Mouse (Mus musculus) lung, postnatal 14 days (tissue): ENCODE data around the gene Pdlim7.
A peak's percentile ranks its signal among the peaks of the same experiment; 100 is the strongest.

Source experiments
- DNase-seq: peaks from one replicate; pipeline ENCODE4 v3.0.0; 2021

Pdlim7 gene

GRCm38 (mm10) chr13:55513111-55513748, at the start of gene Pdlim7:
TSS of gene Pdlim7 (minus strand) at chr13:55513676.
- DNase-seq: peak; percentile 90

DNA sequence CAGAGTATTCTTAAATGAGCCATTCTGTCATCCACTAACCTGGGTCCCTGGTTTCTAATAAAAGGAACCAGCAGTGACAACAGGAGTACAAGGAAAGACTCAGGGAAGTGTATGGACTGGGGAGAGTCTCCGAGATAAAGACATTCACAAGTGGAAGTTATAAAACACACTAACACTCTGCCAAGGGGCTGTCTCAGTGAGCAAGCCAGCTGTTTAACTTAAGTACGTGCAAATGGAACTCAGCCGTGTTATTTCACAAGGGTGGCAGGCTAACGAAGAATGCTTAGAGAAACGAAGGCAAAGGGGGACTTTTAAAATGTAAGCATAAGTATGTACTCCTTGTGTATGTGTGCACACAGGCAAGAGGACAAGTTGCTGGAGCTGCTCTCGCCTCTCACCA, 44.0 kb upstream of the Pdlim7 start:
- peak; percentile 33 for DNase-seq

DNA sequence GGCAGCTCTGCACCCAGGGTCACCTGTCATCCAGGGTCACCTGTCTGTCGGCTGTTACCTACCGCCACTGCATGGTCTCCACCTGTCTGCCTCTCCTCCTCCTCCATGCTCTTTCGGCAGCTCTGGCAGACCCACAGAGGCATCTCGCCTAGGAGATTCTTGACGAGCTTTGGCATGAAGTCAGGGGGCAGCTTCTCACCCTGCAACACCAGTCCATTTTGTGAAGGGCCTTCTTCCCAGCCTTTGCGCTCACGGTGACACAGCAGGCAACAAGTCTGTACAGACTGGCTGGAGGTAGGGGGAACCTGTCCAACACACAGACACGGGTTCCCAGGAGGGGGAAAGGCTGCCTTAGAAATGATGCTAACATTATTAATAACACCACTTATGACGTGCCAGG, 42.4 kb upstream of the Pdlim7 start:
- DNase-seq: no peak

DNA sequence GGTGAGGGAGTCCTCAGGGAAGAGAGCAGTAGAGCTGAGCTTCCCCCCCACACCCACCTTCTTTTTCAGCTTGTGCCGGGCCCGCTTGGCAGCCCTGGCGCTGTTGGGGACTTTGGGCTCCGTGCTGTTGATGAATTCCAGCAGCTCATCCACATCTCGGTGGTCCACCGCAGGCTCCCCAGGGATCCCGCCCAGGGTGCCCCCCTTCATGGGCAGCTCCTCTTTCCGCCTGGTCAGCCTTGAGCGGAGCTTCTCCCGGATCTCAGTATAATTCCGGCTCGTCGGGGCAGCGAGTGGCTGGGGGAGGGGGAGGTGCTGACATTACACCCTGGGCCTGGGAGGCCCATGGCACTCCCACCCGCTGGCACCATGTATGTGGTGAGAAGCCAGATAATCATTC, 35.6 kb upstream of the Pdlim7 start:
- no peak for DNase-seq

GRCm38 (mm10) chr13:55548426-55548825, 35.0 kb upstream of the Pdlim7 start:
- DNase-seq: no peak

DNA sequence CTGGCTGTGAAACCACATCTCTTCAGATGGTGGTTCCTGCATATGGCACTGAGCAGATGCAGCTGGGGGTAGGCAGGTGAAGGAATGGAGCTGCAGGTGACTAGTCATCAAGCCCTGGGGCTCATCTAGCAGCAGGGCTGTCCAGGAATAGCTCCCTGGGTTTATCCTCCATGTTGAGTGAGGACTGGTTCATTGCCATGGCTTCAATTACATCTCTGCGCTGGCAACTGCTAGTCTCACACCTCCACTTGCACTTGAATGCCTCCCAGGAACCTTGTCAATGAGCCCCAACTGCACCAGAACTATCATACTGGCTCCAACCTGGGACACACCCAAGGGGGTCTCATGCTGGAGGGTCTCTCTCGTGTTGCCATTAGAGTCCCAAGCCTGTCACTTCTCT, 34.4 kb upstream of the Pdlim7 start:
- DNase-seq: no peak

DNA sequence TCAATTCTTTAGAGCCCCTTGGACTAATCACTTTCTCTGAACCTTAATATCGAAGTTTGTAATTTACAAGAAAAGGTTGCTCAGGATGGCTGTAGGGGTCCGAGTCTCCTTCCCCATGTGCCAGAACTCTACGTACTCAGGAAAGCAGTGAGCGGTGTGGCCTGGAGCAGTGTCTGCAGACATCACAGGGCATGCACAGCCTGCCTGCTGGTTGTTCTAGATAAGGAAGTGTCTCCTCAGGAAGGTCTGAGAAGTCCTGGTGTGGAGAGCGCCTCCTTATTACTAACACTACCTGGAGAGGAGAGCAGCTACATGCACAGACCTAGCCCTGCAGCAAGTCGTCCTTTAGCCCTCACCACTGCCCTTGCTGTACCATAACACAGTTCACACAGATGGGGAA, 31.3 kb upstream of the Pdlim7 start:
- no peak for DNase-seq

DNA sequence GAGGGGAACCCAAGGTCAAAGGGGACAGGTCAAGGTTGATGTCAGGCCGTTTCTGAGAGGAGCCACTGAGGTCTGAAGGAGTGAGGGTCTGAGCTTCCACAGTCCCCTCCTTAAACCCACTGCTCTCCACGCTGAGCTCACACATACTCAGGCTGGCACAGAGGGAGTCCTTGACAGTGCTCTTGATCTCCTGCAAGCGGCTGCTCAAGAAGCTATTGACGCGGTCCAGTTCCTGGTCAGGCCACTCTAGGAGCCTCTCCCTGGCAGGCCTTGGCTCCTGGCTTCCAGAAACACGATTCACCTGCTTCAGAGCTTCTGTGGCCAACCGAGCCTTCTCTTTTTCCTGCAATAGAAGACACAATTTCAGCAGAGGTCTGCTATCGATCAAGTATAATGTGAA, 30.0 kb upstream of the Pdlim7 start:
- DNase-seq: peak; percentile 44

- peak; percentile 48 for DNase-seq
Observed at GRCm38 (mm10) chr13:55542891-55543290, 29.4 kb upstream of the Pdlim7 start.

GRCm38 (mm10) chr13:55540933-55541332, 27.5 kb upstream of the Pdlim7 start:
- peak; percentile 36 for DNase-seq

GRCm38 (mm10) chr13:55536194-55537175, 23.0 kb upstream of the Pdlim7 start, which contains the start of gene Ddx41:
TSS of gene Ddx41 (minus strand) at chr13:55536658.
- DNase-seq: peak; percentile 98

DNA sequence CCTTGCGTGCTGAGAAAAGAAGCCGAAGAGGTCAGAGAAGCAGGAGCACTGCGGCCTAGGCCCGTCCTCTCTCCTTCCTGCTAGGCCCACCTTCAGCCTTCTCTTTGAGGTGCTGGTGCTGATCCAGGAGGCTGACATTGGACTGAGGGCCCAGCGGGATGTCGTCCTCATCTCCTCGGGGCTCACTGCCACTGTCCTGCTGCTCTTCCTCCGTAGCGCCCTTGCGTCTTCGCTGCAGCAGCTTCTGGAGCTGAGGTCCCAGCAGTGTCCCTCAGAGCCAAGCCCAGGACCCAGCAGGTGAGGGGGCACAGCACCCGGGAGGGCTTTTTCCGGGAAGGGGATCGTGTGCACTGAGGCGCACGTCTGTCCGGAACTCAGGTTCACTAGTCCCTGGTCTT, 22.3 kb upstream of the Pdlim7 start:
- DNase-seq: no peak

DNA sequence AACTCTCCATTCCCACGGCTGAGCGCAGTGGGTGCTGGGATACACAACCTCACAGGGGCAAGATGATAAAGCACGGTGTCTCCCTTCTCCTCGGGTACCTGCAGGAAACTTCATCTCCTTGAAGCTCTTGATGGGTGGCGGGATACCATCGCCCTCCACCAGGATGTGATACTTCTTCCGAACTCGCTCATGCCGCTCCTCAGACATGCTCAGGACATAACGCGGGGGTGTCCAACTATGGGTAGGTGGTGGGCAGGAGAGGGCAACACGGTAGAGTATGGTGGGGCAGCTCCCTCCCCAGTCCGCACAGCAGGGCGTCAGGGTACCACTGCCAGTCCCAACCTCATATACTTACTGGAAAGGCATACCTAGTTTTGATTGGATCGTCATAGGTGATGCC, 21.7 kb upstream of the Pdlim7 start:
- no peak for DNase-seq

DNA sequence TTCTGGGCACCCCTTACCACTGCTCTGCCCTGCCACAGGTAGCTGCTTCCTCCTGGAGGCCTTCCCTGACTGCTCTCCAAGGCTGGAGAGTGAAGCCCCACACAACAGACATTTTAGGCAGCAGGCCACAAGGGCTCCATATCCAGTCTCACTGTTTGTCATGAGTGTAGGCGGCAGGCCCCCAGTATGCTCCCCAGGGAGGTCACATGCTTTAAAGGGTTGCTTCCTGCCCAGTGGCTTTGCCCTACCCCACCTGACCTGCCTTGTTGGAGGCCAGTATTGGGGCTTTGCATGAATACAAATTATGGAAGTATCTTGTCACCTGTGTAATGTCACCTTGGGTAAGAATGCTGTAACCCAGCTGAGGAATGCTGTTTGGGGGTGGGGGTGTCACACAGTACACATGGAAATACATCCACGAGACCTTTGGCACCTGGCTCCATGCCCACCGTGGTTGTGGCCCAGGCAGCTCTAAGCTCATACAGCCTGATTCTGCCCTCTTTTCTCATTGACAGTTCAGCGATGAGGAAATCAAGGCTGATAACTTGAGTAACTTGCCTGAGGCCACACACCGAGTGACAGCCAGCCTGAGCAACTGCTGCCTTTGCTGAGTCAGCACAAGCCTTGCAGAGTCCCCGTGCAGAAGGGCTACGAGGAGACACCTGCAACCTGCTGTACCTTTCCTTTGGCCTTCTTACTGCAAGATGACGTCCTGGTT, 15.9 kb upstream of the Pdlim7 start, which contains the start of gene Dok3:
TSS of gene Dok3 (minus strand) at position 99 of the 718 bp plus-strand sequence.
- no peak for DNase-seq

DNA sequence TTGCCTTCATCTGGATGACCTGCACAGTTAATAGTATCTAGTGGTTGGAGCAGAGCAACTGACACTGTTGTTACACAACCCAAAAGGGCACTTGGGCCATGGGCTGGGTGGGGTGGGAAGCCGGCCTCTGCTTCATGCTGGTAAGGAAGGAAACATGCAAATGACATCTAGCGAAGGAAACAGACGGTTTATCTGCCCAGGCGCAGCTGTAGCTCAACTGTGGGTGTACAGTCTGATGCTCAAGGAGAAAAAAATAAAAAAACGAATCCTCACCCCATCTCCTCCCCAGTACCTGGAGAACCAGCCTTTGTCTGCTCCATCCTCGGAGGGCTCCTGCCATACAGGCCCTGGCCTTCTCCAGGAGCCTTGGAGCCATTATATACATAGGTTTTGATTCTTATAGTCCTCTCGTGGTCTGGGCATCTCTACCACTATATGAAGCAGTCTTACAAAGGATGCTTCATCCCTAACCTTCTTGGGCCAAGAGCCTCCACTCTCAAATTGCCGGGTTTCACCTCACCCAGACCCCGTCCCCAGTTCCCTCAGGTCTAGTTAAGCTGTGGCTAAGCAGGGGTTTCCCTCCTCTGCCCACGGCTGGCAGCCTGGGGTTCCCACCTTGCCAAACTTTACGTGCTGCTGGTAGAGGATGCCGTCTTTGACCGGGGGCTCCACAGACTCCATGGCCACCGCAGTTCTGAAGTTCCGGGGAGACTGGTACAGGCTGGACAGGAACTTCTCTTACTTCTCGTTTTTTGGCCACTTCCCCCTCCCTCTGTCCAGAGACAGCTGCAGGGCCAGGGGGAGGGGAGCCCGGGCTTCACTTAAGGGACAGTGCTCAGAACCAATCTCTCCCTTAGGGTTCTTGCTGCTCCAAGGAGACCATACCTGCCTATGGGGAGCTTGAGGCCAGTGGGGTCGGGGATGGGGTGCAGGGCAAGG, 14.6 kb upstream of the Pdlim7 start:
- no peak for DNase-seq

DNA sequence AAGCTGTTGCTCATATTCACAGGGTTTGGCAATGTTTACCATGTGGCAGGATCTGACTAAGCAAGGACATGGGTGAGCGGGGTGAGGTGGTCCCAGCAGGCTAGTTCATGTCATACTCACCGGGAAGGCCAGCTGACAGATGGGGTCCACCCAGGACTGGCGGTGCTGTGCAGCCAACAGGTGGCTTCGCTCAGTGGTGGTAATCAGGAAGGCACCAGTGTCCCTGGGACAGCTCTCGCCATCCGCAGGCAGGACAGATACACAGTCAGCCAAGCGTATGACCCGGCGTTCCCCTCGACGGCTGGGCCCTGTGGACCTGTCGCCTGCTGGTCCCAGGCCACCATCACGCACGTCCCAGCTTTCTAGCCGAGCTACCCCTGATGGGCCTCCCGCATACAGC, 13.7 kb upstream of the Pdlim7 start:
- DNase-seq: no peak

GRCm38 (mm10) chr13:55525733-55526553, 12.5 kb upstream of the Pdlim7 start:
- no peak for DNase-seq

DNA sequence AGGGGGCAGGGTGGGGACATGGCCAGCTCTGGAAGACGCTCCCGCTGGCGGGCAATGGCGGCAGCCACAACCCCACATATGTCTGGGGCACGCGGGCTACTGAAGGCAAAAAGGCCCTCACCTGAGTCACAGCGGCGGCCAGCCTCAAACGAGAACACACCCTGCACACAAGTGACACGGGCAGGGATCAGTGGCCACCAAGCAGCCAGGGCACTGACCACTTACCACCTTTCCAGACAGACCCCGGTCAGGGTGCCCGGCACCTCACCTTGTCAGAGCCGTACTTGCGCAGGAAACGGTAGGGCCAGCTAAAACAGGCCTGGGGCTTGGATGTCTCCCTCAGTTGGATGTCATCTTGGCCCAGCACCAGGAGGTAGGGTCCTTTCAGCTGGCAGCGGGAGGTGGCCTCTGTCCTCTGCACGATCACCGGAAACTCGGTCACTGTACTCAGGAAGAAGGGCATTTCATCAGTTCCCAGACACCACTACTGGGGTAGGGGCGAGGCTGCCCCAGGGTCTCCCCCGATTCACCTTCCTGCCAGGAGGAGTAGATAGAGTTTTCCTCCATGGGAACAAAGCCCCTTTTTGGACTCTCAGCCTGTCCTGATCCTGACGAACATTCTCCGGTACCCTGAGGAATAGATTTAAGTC, 10.6 kb upstream of the Pdlim7 start:
- DNase-seq: no peak

- DNase-seq: no peak
Observed at GRCm38 (mm10) chr13:55523278-55523677, 9.8 kb upstream of the Pdlim7 start.

DNA sequence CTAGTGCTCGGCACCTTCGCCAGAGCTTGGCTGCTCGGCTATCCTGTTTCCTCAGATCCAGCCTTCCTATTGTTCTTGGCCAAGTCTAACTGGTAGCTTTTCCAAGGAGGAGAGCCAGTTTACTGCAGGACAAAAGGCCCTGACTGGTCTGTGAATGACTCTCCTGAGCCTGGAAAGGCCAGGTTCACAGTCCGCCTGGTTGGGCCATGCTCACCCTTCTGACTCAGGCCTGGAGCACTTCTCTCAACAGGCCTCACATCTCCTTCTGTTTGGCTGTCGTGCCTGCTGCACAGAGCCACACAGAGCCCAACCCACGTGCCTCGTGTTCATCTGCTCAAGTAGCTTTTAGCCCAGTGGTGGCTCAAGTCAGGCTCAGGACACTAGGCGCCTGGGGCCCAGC, 9.3 kb upstream of the Pdlim7 start:
- DNase-seq: no peak

- no peak for DNase-seq
Observed at GRCm38 (mm10) chr13:55519606-55520005, 6.1 kb upstream of the Pdlim7 start.
